Mouse (Mus musculus): ENCODE measurements around the gene Ehd3.

Gene Ehd3

GRCm38 (mm10) chr17:73803521-73804184, at the start of gene Ehd3:
Ehd3 (plus strand) TSS chr17:73804134.
- no peak for DNase-seq (ENCODE audit: low spot score in 2 of 2)

- no peak for DNase-seq (ENCODE audit: low spot score in 2 of 2)
These were observed 33.0 kb upstream of the Ehd3 start for GRCm38 (mm10) chr17:73770964-73771363.

DNA sequence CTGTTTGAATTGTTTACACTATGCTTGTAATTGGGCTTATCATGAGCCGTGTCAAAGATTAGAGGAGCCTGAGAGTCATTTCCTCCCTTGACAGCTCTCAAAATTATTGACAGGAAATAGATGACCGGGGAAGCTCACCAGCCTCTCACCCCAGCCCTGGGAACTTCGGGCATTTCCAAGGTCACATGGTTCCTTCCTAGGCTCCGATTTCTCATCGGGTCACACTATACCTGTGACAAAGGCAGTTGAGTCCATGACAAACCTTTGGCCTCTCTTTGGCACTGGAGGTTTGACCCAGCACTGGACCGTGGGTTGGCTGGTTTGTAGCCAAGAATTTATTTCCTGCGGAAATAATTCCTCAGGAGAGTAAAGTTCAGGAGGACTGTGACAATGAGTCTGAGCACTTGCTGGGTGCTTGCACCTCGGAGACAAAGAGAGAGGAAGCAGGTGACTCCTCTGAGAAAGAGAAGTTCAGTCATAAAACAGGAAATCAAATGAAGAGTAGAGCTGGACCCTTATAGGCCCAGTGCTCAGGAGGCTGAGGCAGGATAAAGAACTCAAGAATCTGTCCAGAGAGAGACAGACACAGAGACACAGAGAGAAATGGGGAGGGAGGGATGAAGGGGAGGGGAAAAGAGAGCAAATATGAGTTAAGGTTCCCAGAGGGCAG, 17.2 kb upstream of the Ehd3 start:
- no peak for DNase-seq (ENCODE audit: low spot score in 2 of 2)

DNA sequence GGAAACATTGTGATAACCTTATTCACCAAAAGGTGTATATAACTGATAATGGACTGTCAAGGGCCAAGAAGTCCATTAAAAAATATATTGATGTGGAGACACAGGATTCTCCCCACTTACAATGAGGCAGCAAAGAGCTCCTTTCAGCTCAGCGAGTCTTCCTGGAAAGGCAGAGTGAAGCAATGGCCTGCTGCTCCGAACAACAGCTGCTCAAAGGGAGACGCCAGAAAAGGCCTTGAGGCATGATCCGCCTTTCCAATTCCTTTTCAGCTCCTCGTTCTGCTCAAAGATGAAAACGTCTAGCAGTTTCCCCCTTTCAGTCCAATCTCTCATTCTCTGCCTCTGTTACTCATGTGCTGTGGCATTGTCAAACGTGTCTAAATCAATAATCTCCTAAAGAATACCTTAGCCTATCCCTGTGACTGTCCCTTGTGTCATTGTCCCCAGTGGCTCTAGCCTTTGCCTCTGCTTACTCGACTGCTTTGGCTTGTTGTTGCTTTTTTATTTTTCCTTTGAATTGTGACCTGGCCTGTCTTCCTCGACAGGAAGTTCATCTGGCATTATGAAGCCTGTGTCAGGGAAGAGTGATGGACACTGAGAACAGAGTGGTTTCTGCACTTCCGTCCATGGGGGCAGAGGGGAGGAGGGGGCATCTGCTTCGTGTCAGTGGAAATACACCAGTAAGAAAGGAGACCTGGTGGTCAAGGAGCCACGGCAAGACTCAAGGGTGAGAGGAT, 13.5 kb upstream of the Ehd3 start:
- DNase-seq (ENCODE audit: low spot score in 2 of 2) = no peak

GRCm38 (mm10) chr17:73796789-73797188, 7.1 kb upstream of the Ehd3 start:
- no peak for DNase-seq (ENCODE audit: low spot score in 2 of 2)

DNA sequence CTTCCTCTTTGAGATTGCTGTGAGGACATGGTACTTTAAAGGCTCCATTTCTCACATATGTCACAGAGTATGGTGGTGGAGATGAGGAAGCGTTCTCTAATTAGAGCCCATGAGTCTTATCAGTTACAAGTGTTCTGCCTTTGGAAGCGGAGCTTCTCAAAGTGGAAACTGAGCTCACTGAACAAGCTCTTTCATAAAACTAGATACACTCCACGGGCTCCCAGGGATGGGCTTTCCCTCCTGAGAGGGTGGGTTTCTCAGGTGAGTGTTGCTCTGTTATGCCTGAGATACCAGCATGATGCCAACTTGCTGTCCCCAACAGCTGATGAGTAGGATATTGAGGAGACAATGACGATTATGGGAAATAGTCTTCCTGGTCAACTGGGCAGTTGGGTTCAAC, 6.2 kb upstream of the Ehd3 start:
- no peak for DNase-seq (ENCODE audit: low spot score in 2 of 2)

- DNase-seq (ENCODE audit: low spot score in 2 of 2) = peak; percentile 97
These were observed 798 bp downstream of the Ehd3 start for GRCm38 (mm10) chr17:73804592-73805271.

GRCm38 (mm10) chr17:73806331-73806730, 2.4 kb downstream of the Ehd3 start:
- no peak for DNase-seq (ENCODE audit: low spot score in 2 of 2)

GRCm38 (mm10) chr17:73807211-73807610, 3.3 kb downstream of the Ehd3 start:
- DNase-seq (ENCODE audit: low spot score in 2 of 2) = no peak

- DNase-seq (ENCODE audit: low spot score in 2 of 2) = no peak
These were observed 4.5 kb downstream of the Ehd3 start for GRCm38 (mm10) chr17:73808431-73808830.

- DNase-seq (ENCODE audit: low spot score in 2 of 2) = no peak
These were observed 6.9 kb downstream of the Ehd3 start for GRCm38 (mm10) chr17:73810801-73811200.

DNA sequence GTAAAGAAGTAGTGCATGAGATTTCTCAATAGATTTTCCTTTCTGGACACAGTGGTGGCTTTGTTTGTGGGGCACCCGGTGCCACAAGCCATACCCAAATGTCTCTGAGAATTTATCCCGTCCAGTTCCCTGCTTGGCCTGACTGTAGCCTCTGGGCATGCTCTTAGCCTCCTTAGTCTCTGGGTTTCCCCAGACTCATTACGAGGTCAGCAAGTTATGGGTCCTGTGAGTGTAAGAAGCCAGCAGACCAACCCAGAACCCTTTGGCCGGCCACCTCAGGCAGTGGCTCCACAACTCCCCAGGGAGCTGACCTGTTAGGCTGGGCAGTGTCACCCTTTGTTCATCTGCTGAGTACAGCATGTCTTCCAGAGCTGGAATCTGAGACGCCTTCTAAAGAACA, 7.6 kb downstream of the Ehd3 start:
- no peak for DNase-seq (ENCODE audit: low spot score in 2 of 2)

DNA sequence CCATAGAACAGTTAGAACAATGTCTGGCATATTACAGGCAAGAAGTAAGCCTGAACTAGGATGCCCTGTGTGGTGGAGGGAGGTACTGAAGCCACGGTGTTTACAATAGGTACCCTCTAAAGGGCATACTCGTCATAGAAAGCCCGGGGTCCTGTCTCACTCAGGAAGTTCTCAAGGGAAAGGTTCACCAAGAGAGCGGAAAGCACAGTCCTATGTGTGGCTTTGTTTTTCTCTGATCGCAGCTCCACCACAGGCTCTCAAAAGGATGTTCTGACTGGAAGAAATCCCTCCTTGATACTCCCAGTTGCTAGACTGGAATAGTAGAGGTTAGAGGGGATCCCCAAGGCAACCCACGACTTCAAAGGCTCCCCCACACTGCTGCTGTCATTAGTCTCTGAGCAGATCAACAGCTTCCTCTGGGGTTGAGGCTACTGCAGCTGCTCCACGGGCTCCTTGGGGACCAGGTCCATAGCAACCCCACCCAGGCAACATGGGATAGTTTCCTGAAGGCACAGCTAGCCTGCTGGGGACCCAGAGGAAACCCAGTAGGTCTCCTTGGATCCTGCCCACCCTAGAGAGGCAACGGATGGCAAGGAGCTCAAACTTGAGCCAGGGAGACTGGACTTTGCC, 9.2 kb downstream of the Ehd3 start:
- DNase-seq (ENCODE audit: low spot score in 2 of 2) = no peak

DNA sequence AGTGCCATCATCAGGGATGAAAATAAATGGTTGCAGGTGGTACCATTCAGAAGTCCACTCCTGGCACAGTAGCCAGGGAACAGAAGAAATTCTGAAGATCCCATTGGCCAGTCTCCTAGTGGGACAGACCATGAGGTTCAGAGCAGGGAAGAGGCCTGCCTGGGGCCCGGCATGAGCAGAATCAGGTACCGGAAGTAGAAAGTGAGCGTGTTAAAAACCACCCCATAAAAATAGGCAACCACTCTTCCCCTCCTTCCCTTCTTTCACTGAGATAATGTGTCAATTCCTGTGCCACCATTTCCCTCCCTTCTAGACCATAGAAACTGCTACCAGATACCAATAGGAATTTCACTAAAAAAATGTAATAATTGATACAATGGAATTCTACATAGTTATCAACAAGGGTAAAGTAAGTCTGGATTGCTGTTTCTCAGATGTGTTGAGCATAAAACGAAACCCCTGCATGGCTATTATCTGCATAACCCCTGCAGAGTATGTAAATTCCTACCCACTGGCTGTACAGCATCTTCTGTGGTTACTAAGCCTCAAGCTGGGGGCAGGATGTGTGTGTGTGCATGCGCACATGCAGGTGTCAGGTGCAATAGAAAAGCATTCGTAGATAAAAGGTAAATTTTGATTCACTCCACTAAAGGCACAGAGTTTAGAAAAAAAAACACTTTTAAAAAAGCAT, 10.7 kb downstream of the Ehd3 start:
- DNase-seq (ENCODE audit: low spot score in 2 of 2) = no peak

DNA sequence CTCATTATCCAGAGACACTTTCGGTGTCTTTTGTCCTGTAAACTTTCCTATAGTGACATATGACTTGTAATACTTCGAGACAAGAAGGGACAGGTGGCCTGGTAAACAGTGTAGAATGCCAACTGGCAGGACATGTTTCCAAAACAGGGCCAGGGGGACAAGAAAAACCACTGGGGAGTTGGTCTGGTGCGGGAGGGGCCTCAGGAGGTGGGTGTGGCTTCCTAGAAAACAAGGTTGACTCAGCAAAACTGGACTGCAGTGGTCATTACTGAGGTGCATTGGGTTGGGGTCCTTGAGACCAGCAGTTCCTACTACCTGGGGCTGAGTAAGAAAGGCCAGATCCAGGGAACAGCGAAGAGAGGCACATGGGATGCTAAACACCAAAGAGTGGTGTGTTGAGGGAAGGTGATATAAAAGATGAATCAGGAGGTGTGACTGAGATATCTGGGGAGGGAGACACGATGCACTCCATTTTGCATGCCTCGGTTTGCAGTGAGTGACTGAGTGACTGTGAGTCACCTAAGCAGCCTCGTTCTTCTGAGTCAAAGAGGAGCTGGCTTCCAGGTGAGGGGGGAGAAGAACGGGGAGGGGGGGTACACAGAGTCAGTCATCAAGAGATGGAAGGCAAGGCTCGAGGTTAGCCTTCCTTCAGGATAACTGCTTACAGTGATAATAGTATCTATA, 13.9 kb downstream of the Ehd3 start:
- DNase-seq (ENCODE audit: low spot score in 2 of 2) = no peak

GRCm38 (mm10) chr17:73818936-73819335, 15.0 kb downstream of the Ehd3 start:
- DNase-seq (ENCODE audit: low spot score in 2 of 2) = no peak

DNA sequence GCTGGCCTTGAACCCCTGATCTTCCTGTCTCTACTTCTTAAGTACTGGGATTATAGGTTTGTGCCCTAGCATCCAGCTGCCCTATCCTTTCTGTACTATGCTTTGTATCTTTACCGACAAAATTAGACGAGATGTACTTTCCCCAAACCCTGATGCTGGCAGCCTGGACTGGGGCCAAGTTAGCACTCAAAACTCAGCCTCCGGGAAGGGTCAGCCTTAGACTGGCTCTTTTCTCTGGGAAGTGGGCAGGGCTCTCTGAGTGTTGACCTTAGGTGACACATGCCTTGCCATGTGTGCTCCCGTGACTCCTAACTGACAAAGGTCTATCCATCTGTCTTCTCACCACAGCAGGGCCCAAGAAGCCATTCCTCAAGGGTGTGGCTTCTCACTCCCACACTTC, 16.8 kb downstream of the Ehd3 start:
- DNase-seq (ENCODE audit: low spot score in 2 of 2) = no peak

GRCm38 (mm10) chr17:73822255-73822654, 18.3 kb downstream of the Ehd3 start:
- peak in 1 of 2 experiments; percentile 34 for DNase-seq (ENCODE audit: low spot score in 2 of 2)

- no peak for DNase-seq (ENCODE audit: low spot score in 2 of 2)
These were observed 19.4 kb downstream of the Ehd3 start for GRCm38 (mm10) chr17:73823121-73824021.

- no peak for DNase-seq (ENCODE audit: low spot score in 2 of 2)
These were observed 20.0 kb downstream of the Ehd3 start for GRCm38 (mm10) chr17:73824022-73824340.
